Mouse (Mus musculus) telencephalon, adult 2 months (tissue): ENCODE results near the gene Zfp697.

Experiments used
- DNase-seq: peaks from one replicate; pipeline ENCODE4 v3.0.0-alpha.2; 2011; ENCODE audit warnings: low read depth, low spot score

Zfp697 gene

GRCm38 (mm10) chr3:98382246-98382939, at the start of gene Zfp697:
Zfp697 (plus strand) TSS chr3:98382461.
- peak; percentile 68 for DNase-seq

GRCm38 (mm10) chr3:98334010-98334409, 48.3 kb upstream of the Zfp697 start:
- no peak for DNase-seq

- DNase-seq = no peak
These were observed 46.9 kb upstream of the Zfp697 start for GRCm38 (mm10) chr3:98335331-98335730.

- DNase-seq = no peak
These were observed 46.4 kb upstream of the Zfp697 start for GRCm38 (mm10) chr3:98335886-98336285.

GRCm38 (mm10) chr3:98336661-98337654, 45.3 kb upstream of the Zfp697 start:
- DNase-seq = no peak

GRCm38 (mm10) chr3:98338584-98339041, 43.6 kb upstream of the Zfp697 start:
- DNase-seq = no peak

GRCm38 (mm10) chr3:98339097-98339705, 43.1 kb upstream of the Zfp697 start:
- DNase-seq = no peak

- DNase-seq = peak; percentile 31
These were observed 42.6 kb upstream of the Zfp697 start, which contains the start of gene Phgdh for GRCm38 (mm10) chr3:98339706-98340109. Phgdh (minus strand) TSS chr3:98339990.

- no peak for DNase-seq
These were observed 41.3 kb upstream of the Zfp697 start for GRCm38 (mm10) chr3:98340818-98341594.

- no peak for DNase-seq
These were observed 39.0 kb upstream of the Zfp697 start for GRCm38 (mm10) chr3:98343235-98343634.

- DNase-seq = no peak
These were observed 34.2 kb upstream of the Zfp697 start for GRCm38 (mm10) chr3:98348106-98348505.

GRCm38 (mm10) chr3:98348705-98349104, 33.6 kb upstream of the Zfp697 start:
- no peak for DNase-seq

GRCm38 (mm10) chr3:98353892-98354291, 28.4 kb upstream of the Zfp697 start:
- no peak for DNase-seq

GRCm38 (mm10) chr3:98355344-98356025, 26.8 kb upstream of the Zfp697 start:
- no peak for DNase-seq

GRCm38 (mm10) chr3:98356026-98356365, 26.3 kb upstream of the Zfp697 start:
- DNase-seq = no peak

GRCm38 (mm10) chr3:98356632-98357370, 25.5 kb upstream of the Zfp697 start:
- DNase-seq = no peak

GRCm38 (mm10) chr3:98362753-98363152, 19.5 kb upstream of the Zfp697 start:
- DNase-seq = no peak

- no peak for DNase-seq
These were observed 16.2 kb upstream of the Zfp697 start for GRCm38 (mm10) chr3:98366086-98366485.

- DNase-seq = no peak
These were observed 15.4 kb upstream of the Zfp697 start for GRCm38 (mm10) chr3:98366823-98367222.

GRCm38 (mm10) chr3:98368283-98368682, 14.0 kb upstream of the Zfp697 start:
- DNase-seq = no peak
